24 mouse cellular contexts compared by ENCODE assay signal in genomic region chr11:4462868-4463267, GRCm38 (mm10). TPM values are rescaled to one million over a fixed set of nuclear protein-coding genes. Genes with fewer than 3 reads are reported as not detected.
A peak's percentile ranks its signal among the peaks of the same experiment; 100 is the strongest.
DNase-seq lines count a peak whose midpoint lies in the region; TF ChIP-seq lines count a peak whose summit lies in the region.
"Had no signal": no experiment of that assay in that cellular context is flagged by ENCODE, and none has a peak within 500 bp of the region (broad histone marks: within the 10 kb centered on the region; RNA-seq: fewer than 3 reads in every experiment).

No protein-coding gene starts in this region.

- no peaks in the 10 kb centered on the region for H3K79me2 ChIP-seq in CH12.LX (replicated peaks; ENCODE audit: control insufficient read depth, extremely low read depth, insufficient read depth, poor library complexity, severe bottlenecking)

- H3K27ac ChIP-seq in CH12.LX (ENCODE audit: insufficient read depth, low read depth) = no peak overlapping the region
- H3K27ac ChIP-seq in thymus, adult 2 months (ENCODE audit: control insufficient read depth, insufficient read depth, low read length) = no peak overlapping the region
- H3K27ac ChIP-seq: embryonic facial prominence, embryonic 10.5 days; forebrain, embryonic 13.5 days; heart, embryonic 13.5 days; hindbrain, embryonic 13.5 days; hindbrain, postnatal 0 days; intestine, embryonic 15.5 days had no signal

- H3K36me3 ChIP-seq in CH12.LX (replicated peaks in 1 of 2; ENCODE audit: control insufficient read depth in 1 of 2, insufficient read depth in 1 of 2, low read length in 1 of 2) = peaks cover 0 to under 1% of the 10 kb centered on the region in 2 experiments
- H3K36me3 ChIP-seq in thymus, adult 2 months (ENCODE audit: control insufficient read depth, insufficient read depth, low read length) = no peaks in the 10 kb centered on the region
- H3K36me3 ChIP-seq: embryonic facial prominence, embryonic 10.5 days; heart, embryonic 13.5 days; hindbrain, embryonic 13.5 days; intestine, embryonic 15.5 days had no signal

- peak; percentile 44 for DNase-seq in CD4-positive, CD25-positive, alpha-beta regulatory T cell, adult 2 months (ENCODE audit: low read depth, low spot score)
- DNase-seq in CH12.LX (ENCODE audit: extremely low read depth) = peak; percentile 55
- DNase-seq in R1 (ENCODE audit: low read depth, low spot score) = peak; percentile 98
- DNase-seq in induced T-regulatory cell, adult 2 months (ENCODE audit: low read depth) = peak; percentile 63
- no peak for DNase-seq in thymus, adult 2 months
- no peak for DNase-seq in left cerebral cortex, adult 8-10 months (ENCODE audit: low spot score in 2 of 2)
- no peak for DNase-seq in urinary bladder, adult 2 months (ENCODE audit: low spot score)
- DNase-seq: adrenal gland, adult 2 months; adrenal gland, postnatal 25 days; cerebellum, adult 18-20 months; cerebellum, adult 9-11 months; cerebellum, postnatal 36 days; forebrain, postnatal 0 days; gastrocnemius, postnatal 25 days; heart, postnatal 36 days; kidney, adult 18-20 months had no signal

- dilution Hi-C loops in CH12.LX (cut with MboI; ENCODE audit: extremely low pct_ligation_motif_present, extremely low pct_unique_long_range_greater_than_20kb, low sequenced_read_pairs) = no loop called here

- in situ Hi-C loops in CH12.LX (cut with MboI; ENCODE audit: low pct_ligation_motif_present, low pct_unique_long_range_greater_than_20kb, low sequenced_read_pairs) = no loop called here

- no peaks in the 10 kb centered on the region for H3K27me3 ChIP-seq in CH12.LX (replicated peaks)
- H3K27me3 ChIP-seq in thymus, adult 2 months (ENCODE audit: control insufficient read depth, insufficient read depth, low read length) = no peaks in the 10 kb centered on the region
- H3K27me3 ChIP-seq: forebrain, embryonic 13.5 days; hindbrain, embryonic 13.5 days; intestine, embryonic 15.5 days had no signal

- TF ChIP-seq POLR2A in CH12.LX (IDR thresholded peaks at IDR 0.05; ENCODE audit: low read depth, low read length) = no peak
- TF ChIP-seq POLR2A in thymus, adult 2 months (IDR thresholded peaks at IDR 0.05; ENCODE audit: control insufficient read depth, extremely low read depth, insufficient read depth, low read length, poor library complexity) = no peak

- peak overlapping the region in 1 of 3 experiments; percentile 2 for H3K4me3 ChIP-seq in CH12.LX (replicated peaks in 1 of 3; ENCODE audit: low read depth in 2 of 3, low read length in 2 of 3, poor library complexity in 1 of 3)
- H3K4me3 ChIP-seq in thymus, adult 2 months (ENCODE audit: control insufficient read depth, insufficient read depth, low read length) = no peak overlapping the region
- H3K4me3 ChIP-seq: embryonic facial prominence, embryonic 10.5 days; forebrain, embryonic 13.5 days; heart, embryonic 13.5 days; hindbrain, embryonic 13.5 days; intestine, embryonic 15.5 days had no signal

- no peak for TF ChIP-seq EP300 in CH12.LX (IDR thresholded peaks at IDR 0.05; ENCODE audit: low read length)

- no peak overlapping the region; the same call in 1 of the 2 replicates for H3K9ac ChIP-seq in CH12.LX (ENCODE audit: insufficient read depth, low read depth)
- H3K9ac ChIP-seq: forebrain, embryonic 13.5 days; forebrain, postnatal 0 days; heart, embryonic 13.5 days; hindbrain, embryonic 13.5 days; intestine, embryonic 15.5 days had no signal

- H3K4me2 ChIP-seq in CH12.LX (ENCODE audit: insufficient read depth, low read depth, poor library complexity, severe bottlenecking) = no peak overlapping the region
- H3K4me2 ChIP-seq: forebrain, embryonic 13.5 days; heart, embryonic 13.5 days; hindbrain, embryonic 13.5 days; intestine, embryonic 15.5 days had no signal

- H3K4me1 ChIP-seq in CH12.LX (ENCODE audit: control insufficient read depth in 1 of 2, insufficient read depth in 2 of 2) = peaks cover 14 to 55% of the 10 kb centered on the region in 2 experiments
- peaks cover 8% of the 10 kb centered on the region for H3K4me1 ChIP-seq in thymus, adult 2 months (replicated peaks; ENCODE audit: control insufficient read depth, insufficient read depth, low read length)
- H3K4me1 ChIP-seq: forebrain, embryonic 13.5 days; heart, embryonic 13.5 days; hindbrain, embryonic 13.5 days had no signal

- H3K9me3 ChIP-seq in CH12.LX (replicated peaks; ENCODE audit: low read length) = peaks cover under 1% of the 10 kb centered on the region
- H3K9me3 ChIP-seq: embryonic facial prominence, embryonic 10.5 days; forebrain, embryonic 13.5 days; heart, embryonic 13.5 days; hindbrain, embryonic 13.5 days; intestine, embryonic 15.5 days had no signal

- WGBS in thymus, adult 2 months = 81% methylated on average over 2 of the region's 2 CpGs

- TF ChIP-seq CTCF in CH12.LX (conservative IDR thresholded peaks at IDR 0.05 in 1 of 2, IDR thresholded peaks at IDR 0.05 in 1 of 2; ENCODE audit: low read depth in 2 of 2, low read length in 2 of 2) = no peak
- no peak for TF ChIP-seq CTCF in thymus, adult 2 months (IDR thresholded peaks at IDR 0.05; ENCODE audit: borderline replicate concordance, control insufficient read depth, extremely low read depth, insufficient read depth, low read length, poor library complexity)

- TF ChIP-seq RAD21 in CH12.LX (IDR thresholded peaks at IDR 0.05; ENCODE audit: low read depth, low read length) = no peak

TF ChIP-seq in CH12.LX, 34 proteins besides CTCF, POLR2A, EP300 and RAD21:
- 0 out of 2 replicates have a peak, but pooled peaks have one; percentile 20 for TF ChIP-seq ETS1 (conservative IDR thresholded peaks at IDR 0.05; ENCODE audit: low read depth, low read length)
- TF ChIP-seq SMC3 (IDR thresholded peaks at IDR 0.05; ENCODE audit: low read depth, low read length) = no peak
- TF ChIP-seq BHLHE40 (IDR thresholded peaks at IDR 0.05; ENCODE audit: low read depth, low read length) = peak; percentile 71
- TF ChIP-seq ZNF384 (IDR thresholded peaks at IDR 0.05; ENCODE audit: low read depth, low read length) = no peak
- TF ChIP-seq ZMIZ1 (IDR thresholded peaks at IDR 0.05; ENCODE audit: low read depth, low read length) = no peak
- no peak for TF ChIP-seq HCFC1 (IDR thresholded peaks at IDR 0.05; ENCODE audit: low read depth, low read length)
- no peak for TF ChIP-seq SIN3A (IDR thresholded peaks at IDR 0.05; ENCODE audit: low read length)
- no peak for TF ChIP-seq E2F4 (IDR thresholded peaks at IDR 0.05; ENCODE audit: insufficient replicate concordance, low read depth, low read length)
- TF ChIP-seq PAX5 (IDR thresholded peaks at IDR 0.05; ENCODE audit: low read length) = no peak
- TF ChIP-seq MAZ (IDR thresholded peaks at IDR 0.05; ENCODE audit: low read depth, low read length) = no peak
- TF ChIP-seq ZKSCAN1 (IDR thresholded peaks at IDR 0.05; ENCODE audit: borderline replicate concordance, low read depth, low read length) = no peak
- no peak for TF ChIP-seq ELF1 (IDR thresholded peaks at IDR 0.05; ENCODE audit: low read depth, low read length)

RNA-seq across cellular contexts. Expression of gene Hormad2, which starts 22.0 kb away (rescaled TPM):
- total RNA-seq in CH12.LX (2012; rRNA removed) (not detected in 2 replicates), CH12.LX (2014; rRNA removed) (not detected in 2 replicates)
- not detected in 2 replicates for polyA plus RNA-seq in CH12.LX (2012; ENCODE audit: insufficient read length, low read depth)
- polyA plus RNA-seq in thymus, adult 2 months (2012; rRNA removed) = 0.10 and 0.28 TPM in 2 replicates
- under 1 TPM in 1 of 4 experiments, not detected in 3; 0.23 TPM for total RNA-seq in left cerebral cortex, adult 8-10 months (2022)
- polyA plus RNA-seq in urinary bladder, adult 2 months (2012; rRNA removed) = 0.04 and 0.07 TPM in 2 replicates
- total RNA-seq: forebrain, postnatal 0 days; gastrocnemius, adult 18-20 months; gastrocnemius, postnatal 25 days; hindbrain, postnatal 0 days had no signal
- polyA plus RNA-seq: adrenal gland, adult 2 months; forebrain, postnatal 0 days; heart, postnatal 0 days; hindbrain, embryonic 13.5 days; hindbrain, postnatal 0 days had no signal

Comparison
In these comparisons a context has a peak if more than half of its experiments do, and no peak if none do; other contexts are left out.
1. DNase-seq: peak in CD4-positive, CD25-positive, alpha-beta regulatory T cell, adult 2 months (single experiment), CH12.LX (single experiment), R1 (single experiment) and induced T-regulatory cell, adult 2 months (single experiment); none in thymus, adult 2 months (single experiment), left cerebral cortex, adult 8-10 months (0 of 2) and urinary bladder, adult 2 months (single experiment).